Mouse (Mus musculus) midbrain, embryonic 10.5 days (tissue): ENCODE measurements around the gene Clta. TPM values are rescaled to one million over a fixed set of nuclear protein-coding genes. Genes with fewer than 3 reads are reported as not detected.

ENCODE experiments used
- DNase-seq: peaks from one replicate; pipeline ENCODE4 v3.0.0-alpha.2; 2017; ENCODE audit warnings: low spot score
- H3K27ac ChIP-seq: fragments of 300-500 bp; sonication (generic); replicated peaks from 2 replicates; pipeline ENCODE4 v1.5.1; 2016; ENCODE audit warnings: mild to moderate bottlenecking
- H3K27me3 ChIP-seq: fragments of 300-500 bp; sonication (generic); 2 replicates; pipeline ENCODE4 v1.6.1; 2016; ENCODE audit warnings: low read depth, mild to moderate bottlenecking; ENCODE audit not compliant: poor library complexity, severe bottlenecking
- H3K36me3 ChIP-seq: fragments of 300-500 bp; sonication (generic); 2 replicates; pipeline ENCODE4 v1.6.1; 2016; ENCODE audit warnings: mild to moderate bottlenecking, moderate library complexity
- H3K4me1 ChIP-seq: fragments of 300-500 bp; sonication (generic); 2 replicates; pipeline ENCODE4 v1.6.1; 2016
- H3K4me3 ChIP-seq: fragments of 300-500 bp; sonication (generic); 2 replicates; pipeline ENCODE4 v1.5.1; 2016; ENCODE audit warnings: mild to moderate bottlenecking, moderate library complexity
- H3K9me3 ChIP-seq: fragments of 300-500 bp; sonication (generic); replicated peaks from 2 replicates; pipeline ENCODE4 v1.6.1; 2016; ENCODE audit warnings: mild to moderate bottlenecking
- WGBS: fragments of 180-500 bp; shearing (Covaris S2); methylation state at CpG from one replicate; pipeline ENCODE4 v1.1.7; 2016; 5-methylcytosine and 5-hydroxymethylcytosine counted together
- polyA plus RNA-seq: library from polyadenylated mRNA; unstranded; fragments of >200 nt; fragmentation: Nextera tagmentation; extraction: Ambion mirVana; gene quantifications from 2 replicates; pipeline ENCODE4 v1.2.1, GENCODE M21; 2016

Gene Clta
- 187 and 190 TPM in 2 replicates for polyA plus RNA-seq

DNA sequence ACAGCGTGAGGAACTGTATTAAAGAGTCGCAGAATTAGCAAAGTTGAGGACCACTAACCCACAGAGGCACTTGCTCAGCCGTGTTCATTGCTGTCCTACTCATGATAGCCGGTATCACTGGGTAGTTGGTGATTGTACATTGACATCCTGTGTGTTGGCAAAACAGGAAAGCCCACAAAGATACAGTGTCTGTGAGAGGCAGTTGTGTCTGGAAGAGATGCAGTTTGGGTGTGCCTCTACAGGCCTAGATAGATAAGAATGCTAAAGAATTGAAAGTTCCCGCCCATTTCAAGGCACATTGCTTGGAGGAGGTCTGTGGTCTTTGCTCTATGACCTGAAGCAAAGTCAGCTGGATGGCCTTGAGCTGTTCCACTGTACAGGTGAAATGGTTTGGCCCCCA lies at the start of gene Clta:
Clta (plus strand) TSS at position 327 of the 400 bp plus-strand sequence.
- Histone ChIP-seq H3K36me3 (no peaks in the 10 kb centered on the region), H3K27me3 (no peaks in the 10 kb centered on the region), H3K4me3 (no peak within 1 kb of the TSS), H3K27ac (no peak within 1 kb of the TSS), H3K9me3 (peaks cover 5% of the 10 kb centered on the region; the same call in 1 of the 2 replicates), H3K4me1 (no peaks in the 10 kb centered on the region)
- DNase-seq: no peak
- WGBS: 91% methylated on average over 5 of the region's 5 CpGs

DNA sequence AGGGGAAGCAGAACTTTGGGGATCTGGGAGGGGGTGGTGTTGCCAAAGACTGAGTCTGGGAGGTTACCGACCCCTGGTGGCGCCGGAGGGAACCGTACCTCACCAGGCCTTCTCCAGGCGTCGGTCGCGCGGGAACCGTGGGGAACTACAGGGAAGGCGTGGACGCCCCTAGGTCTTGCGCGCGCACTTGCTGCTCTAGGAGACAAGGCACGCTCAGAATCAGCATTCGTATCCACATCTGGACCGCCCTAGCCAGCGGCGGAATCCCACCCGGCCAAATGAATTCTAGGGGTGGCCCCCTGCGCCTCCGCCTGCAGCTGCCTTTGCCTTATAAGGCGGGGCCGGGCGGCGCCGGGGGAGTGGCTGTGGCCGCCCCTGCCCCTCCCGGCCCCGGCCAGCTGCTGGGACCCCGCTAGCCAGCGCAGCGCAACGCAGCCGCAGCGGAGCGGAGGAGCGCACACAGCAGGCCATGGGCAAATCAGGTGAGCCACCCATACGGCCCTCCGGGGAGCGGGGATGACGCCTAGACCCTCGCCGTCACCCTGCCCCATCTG lies 46.9 kb upstream of the Clta start, which contains the start of gene Glipr2:
Glipr2 (plus strand) TSS at position 110 of the 554 bp plus-strand sequence.
- DNase-seq: peak; percentile 88
- H3K27ac ChIP-seq: peak within 1 kb of the TSS; percentile 81
- H3K4me3 ChIP-seq: peak within 1 kb of the TSS; percentile 62
- H3K27me3 ChIP-seq: peaks cover 66% of the 10 kb centered on the region
- no peaks in the 10 kb centered on the region for H3K9me3 ChIP-seq
- peaks cover 20% of the 10 kb centered on the region for H3K4me1 ChIP-seq
- under 1% methylated on average over 45 of the region's 45 CpGs for WGBS
- no peaks in the 10 kb centered on the region for H3K36me3 ChIP-seq

DNA sequence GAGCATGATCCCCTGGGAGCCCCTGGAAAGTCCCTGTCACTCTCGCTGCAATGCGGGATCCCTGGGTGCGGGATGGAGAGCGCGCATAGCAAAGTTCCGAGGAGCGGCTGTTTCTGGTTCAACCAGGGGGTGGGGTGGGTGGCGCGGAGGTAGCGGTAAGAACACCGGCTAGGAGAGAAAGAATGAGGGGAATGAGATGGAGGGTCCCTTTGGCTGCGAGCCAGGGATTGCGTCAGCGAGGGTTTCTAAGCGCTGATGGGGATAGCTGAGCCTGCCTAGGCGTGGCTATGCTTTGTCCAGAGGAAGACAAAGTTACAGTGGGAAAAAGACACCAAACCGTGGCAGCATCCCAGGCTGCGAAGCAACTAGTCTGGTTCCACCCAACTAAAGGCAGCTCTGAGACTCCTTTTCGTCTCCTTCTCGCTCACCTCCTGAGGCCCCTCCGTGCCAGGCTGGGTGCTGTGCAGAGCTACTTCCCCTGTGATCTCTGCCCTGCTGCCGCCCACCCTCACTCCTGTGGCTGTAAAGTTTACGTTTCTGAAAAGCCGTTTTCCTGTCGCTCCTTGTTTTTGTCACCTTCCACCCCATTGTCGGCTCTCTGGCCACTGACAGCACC lies 46.3 kb upstream of the Clta start:
- H3K36me3 ChIP-seq: no peaks in the 10 kb centered on the region
- peak; percentile 72 for DNase-seq
- peaks cover 72% of the 10 kb centered on the region for H3K27me3 ChIP-seq
- WGBS: under 1% methylated on average over 26 of the region's 26 CpGs
- peak overlapping the region; percentile 62 for H3K4me3 ChIP-seq
- H3K9me3 ChIP-seq: no peaks in the 10 kb centered on the region
- H3K4me1 ChIP-seq: peaks cover 20% of the 10 kb centered on the region
- H3K27ac ChIP-seq: peak overlapping the region; percentile 81

- no peak for DNase-seq
- no peak overlapping the region for H3K27ac ChIP-seq
- H3K36me3 ChIP-seq: no peaks in the 10 kb centered on the region
- H3K27me3 ChIP-seq: peaks cover 85% of the 10 kb centered on the region
- H3K9me3 ChIP-seq: no peaks in the 10 kb centered on the region
- H3K4me3 ChIP-seq: no peak overlapping the region
- WGBS: 71% methylated on average over 9 of the region's 9 CpGs
- peaks cover 29% of the 10 kb centered on the region for H3K4me1 ChIP-seq
Observed at GRCm38 (mm10) chr4:43959523-43960179, 44.6 kb upstream of the Clta start.

DNA sequence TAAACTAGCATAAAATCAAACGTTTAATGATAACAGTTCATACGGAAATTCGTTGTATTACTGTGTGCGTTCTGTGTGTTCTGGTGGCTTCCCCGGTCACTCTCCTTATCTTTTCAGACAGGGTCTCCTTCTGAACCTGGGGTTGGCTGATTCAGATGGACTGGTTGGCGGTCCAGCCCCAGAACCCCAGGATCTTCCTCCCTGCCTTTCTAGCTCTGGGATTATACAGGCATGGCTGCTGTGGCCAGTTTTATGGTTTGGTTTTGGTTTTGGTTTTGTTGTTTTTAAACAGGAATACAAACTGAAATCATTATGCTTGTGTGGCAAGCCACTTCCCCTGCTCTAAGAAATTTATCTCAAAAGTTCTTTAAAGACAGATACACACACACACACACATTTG lies 44.0 kb upstream of the Clta start:
- DNase-seq: no peak
- H3K36me3 ChIP-seq: no peaks in the 10 kb centered on the region
- WGBS: 86% methylated on average over 6 of the region's 6 CpGs

GRCm38 (mm10) chr4:43964326-43964833 lies 39.9 kb upstream of the Clta start:
- H3K4me3 ChIP-seq: no peak overlapping the region
- H3K4me1 ChIP-seq: peaks cover 36% of the 10 kb centered on the region
- no peak for DNase-seq
- H3K36me3 ChIP-seq: no peaks in the 10 kb centered on the region
- H3K9me3 ChIP-seq: no peaks in the 10 kb centered on the region
- WGBS: 40% methylated on average over 2 of the region's 2 CpGs
- H3K27me3 ChIP-seq: peaks cover 91% of the 10 kb centered on the region
- H3K27ac ChIP-seq: 0 out of 2 replicates have a peak overlapping the region, but pooled peaks have one; percentile 18

More for the DNA sequence above, 44.0 kb upstream of the Clta start:
- Histone ChIP-seq H3K27me3 (peaks cover 87% of the 10 kb centered on the region), H3K27ac (no peak overlapping the region), H3K4me3 (no peak overlapping the region), H3K9me3 (no peaks in the 10 kb centered on the region), H3K4me1 (peaks cover 35% of the 10 kb centered on the region)

DNA sequence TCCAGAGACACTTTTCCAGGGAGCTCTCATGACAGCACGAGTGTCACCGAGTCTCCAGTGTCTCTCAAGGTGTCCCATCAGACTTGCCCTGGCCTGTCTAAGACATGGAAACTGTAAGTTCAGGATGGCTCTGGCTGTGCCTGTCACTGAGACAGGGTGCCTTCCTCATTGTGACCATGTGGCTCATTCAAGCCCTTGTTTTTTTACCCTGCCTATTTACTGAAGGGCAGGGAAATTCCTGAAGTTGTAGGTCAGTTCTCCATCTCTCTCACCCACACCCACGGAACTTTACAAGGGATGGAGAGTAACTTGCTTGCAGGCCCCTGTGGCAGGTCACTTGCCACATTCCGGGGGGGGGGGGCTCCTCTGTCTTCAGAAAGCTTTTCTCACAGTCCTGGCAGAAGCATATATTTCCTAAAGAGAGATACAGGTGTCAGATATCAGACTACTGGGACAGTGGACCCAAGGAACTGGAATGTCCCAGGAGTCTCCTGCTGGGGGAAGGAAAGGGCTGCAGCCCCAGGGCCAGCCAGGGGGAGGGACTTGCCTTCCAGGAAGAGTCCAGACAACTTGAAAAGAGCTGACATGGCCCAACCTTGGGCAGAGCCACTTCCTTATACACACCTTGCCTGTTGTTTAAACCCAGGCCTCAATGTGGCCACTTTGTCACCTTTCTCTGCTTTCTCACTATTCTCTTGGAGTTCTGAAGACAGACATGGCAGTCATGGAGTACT lies 39.1 kb upstream of the Clta start:
- H3K27me3 ChIP-seq: peaks cover 91% of the 10 kb centered on the region
- H3K9me3 ChIP-seq: no peaks in the 10 kb centered on the region
- H3K36me3 ChIP-seq: no peaks in the 10 kb centered on the region
- no peak overlapping the region for H3K4me3 ChIP-seq
- 0 out of 2 replicates have a peak overlapping the region, but pooled peaks have one; percentile 18 for H3K27ac ChIP-seq
- H3K4me1 ChIP-seq: peaks cover 41% of the 10 kb centered on the region
- WGBS: 45% methylated on average over 4 of the region's 4 CpGs
- DNase-seq: no peak

DNA sequence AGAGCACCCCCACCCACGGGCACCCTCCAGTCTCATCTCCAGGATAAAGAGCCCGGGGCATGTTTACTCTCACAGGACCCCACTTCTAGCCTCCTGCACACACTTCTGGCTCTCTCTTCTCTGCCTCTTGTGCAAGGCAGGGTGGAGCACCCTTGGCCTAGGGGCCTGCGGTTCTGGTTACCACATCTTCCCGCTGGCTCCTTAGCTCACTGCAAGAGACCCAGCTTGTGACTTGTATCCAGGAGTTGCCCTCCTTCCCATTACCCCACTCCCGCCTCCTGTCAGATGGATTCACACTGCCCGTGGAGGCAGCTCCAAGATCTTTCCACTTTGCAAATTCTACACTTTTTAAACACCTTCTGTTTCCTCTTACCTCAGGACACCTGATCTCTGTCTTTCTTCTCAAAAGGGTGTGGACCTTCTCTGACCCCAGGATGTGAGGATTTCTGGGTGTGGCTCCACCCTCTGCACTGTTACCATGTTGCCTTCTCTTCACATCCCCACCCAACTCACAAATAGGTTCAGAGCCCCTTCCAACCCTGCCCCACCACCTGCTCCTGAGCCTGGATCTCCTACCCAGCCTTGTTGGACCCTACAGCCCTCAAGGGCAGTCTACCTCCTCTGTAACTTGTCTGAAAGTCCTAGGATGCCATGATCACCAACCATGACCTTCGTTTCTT lies 38.3 kb upstream of the Clta start:
- no peak overlapping the region for H3K4me3 ChIP-seq
- peaks cover 50% of the 10 kb centered on the region for H3K4me1 ChIP-seq
- no peak overlapping the region for H3K27ac ChIP-seq
- H3K36me3 ChIP-seq: no peaks in the 10 kb centered on the region
- peaks cover 91% of the 10 kb centered on the region for H3K27me3 ChIP-seq
- DNase-seq: no peak
- 88% methylated on average over 7 of the region's 7 CpGs for WGBS
- no peaks in the 10 kb centered on the region for H3K9me3 ChIP-seq

- peak overlapping the region; percentile 47; the same call in 1 of the 2 replicates for H3K27ac ChIP-seq
- no peak for DNase-seq
- H3K27me3 ChIP-seq: peaks cover 89% of the 10 kb centered on the region
- H3K9me3 ChIP-seq: no peaks in the 10 kb centered on the region
- H3K4me1 ChIP-seq: peaks cover 72% of the 10 kb centered on the region
- no peak overlapping the region for H3K4me3 ChIP-seq
- no peaks in the 10 kb centered on the region for H3K36me3 ChIP-seq
- WGBS: 43% methylated on average over 13 of the region's 13 CpGs
Observed at GRCm38 (mm10) chr4:43968650-43969049, 35.6 kb upstream of the Clta start.

DNA sequence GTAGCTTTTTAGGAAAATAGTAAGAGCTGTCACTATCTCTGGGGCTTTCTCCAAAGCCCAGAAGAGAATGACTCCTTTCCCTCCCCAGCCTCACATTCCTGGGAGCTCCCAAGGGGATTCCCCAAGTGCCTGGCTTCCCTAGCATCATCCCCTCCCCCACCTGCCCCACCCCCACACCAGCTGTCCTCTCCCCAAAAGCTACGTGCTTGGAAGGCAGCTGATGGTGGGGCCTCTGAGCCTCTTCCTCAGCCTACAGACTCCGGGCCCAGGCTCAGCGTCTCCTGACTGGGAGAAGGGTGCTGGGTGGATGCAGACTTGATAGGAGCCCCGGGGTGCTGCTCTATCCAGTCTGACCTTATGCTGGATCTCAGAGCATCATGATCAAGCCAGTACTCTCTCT lies 34.9 kb upstream of the Clta start:
- Histone ChIP-seq H3K4me1 (peaks cover 69% of the 10 kb centered on the region), H3K27me3 (peaks cover 89% of the 10 kb centered on the region), H3K27ac (peak overlapping the region; percentile 69), H3K4me3 (no peak overlapping the region), H3K9me3 (no peaks in the 10 kb centered on the region), H3K36me3 (no peaks in the 10 kb centered on the region)
- peak; percentile 51 for DNase-seq
- 10% methylated on average over 4 of the region's 4 CpGs for WGBS

GRCm38 (mm10) chr4:43970393-43971330 lies 33.6 kb upstream of the Clta start:
- DNase-seq: no peak
- Histone ChIP-seq H3K4me3 (no peak overlapping the region), H3K36me3 (no peaks in the 10 kb centered on the region), H3K9me3 (no peaks in the 10 kb centered on the region), H3K27me3 (peaks cover 88% of the 10 kb centered on the region), H3K4me1 (peaks cover 58% of the 10 kb centered on the region), H3K27ac (0 out of 2 replicates have a peak overlapping the region, but pooled peaks have one; percentile 69)
- 79% methylated on average over 20 of the region's 20 CpGs for WGBS
